Mouse (Mus musculus): ENCODE measurements around the gene Lmtk3.
A peak's percentile ranks its signal among the peaks of the same experiment; 100 is the strongest.

DNA sequence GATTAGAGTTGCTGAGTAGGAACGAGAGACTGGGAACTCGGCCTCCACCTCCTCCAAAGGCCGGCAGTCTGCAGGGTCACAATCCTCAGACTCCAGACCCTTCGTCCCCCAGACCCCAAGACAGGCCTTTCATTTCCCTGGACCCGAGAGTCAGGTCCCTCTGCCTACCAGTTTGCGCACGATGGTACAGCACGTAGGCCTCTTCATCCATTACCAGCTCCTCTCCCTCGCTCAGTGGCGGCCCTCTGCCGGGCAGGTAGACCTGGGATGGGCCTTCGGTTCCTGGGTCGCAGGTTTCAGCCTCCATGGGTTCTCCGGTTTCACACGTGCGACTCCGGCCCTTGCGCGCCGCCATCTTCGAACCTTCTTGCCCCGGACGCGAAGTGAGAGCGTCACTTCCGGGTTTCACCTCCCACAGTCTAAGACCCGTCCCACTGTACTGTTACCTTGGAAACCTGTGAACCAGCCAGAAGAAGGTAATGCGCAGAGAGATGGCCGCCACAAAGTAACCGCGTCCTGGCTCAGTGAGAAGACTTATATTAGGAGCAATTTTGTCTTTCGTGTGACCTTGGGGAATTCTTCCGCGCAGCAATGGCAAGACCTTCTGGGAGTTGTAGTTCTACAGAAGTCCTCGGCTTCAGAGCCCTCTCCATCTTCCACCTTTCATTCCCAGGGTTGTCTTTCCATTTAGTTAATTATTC is 47.0 kb downstream of the Lmtk3 start, which contains the start of gene Grwd1:
- no peak for TF ChIP-seq ZNF384 (IDR thresholded peaks at IDR 0.05; ENCODE audit: low read depth, low read length)
- no peak for TF ChIP-seq CTCF (conservative IDR thresholded peaks at IDR 0.05 in 1 of 2, IDR thresholded peaks at IDR 0.05 in 1 of 2; ENCODE audit: low read depth in 2 of 2, low read length in 2 of 2)
- no peak for TF ChIP-seq ZKSCAN1 (IDR thresholded peaks at IDR 0.05; ENCODE audit: borderline replicate concordance, low read depth, low read length)
- no peak for TF ChIP-seq CHD2 (IDR thresholded peaks at IDR 0.05; ENCODE audit: low read length)
- TF ChIP-seq TBP (conservative IDR thresholded peaks at IDR 0.05; ENCODE audit: low read depth, low read length), result 0 out of 2 replicates have a peak, but pooled peaks have one; percentile 14
- TF ChIP-seq EP300 (IDR thresholded peaks at IDR 0.05; ENCODE audit: low read length), result no peak
- no peak for TF ChIP-seq ZC3H11A (IDR thresholded peaks at IDR 0.05; ENCODE audit: low read depth, low read length)
- peak; percentile 93 for TF ChIP-seq HCFC1 (IDR thresholded peaks at IDR 0.05; ENCODE audit: low read depth, low read length)
- peak; percentile 97; the same call in 1 of the 2 replicates for TF ChIP-seq SIN3A (IDR thresholded peaks at IDR 0.05; ENCODE audit: low read length)
- TF ChIP-seq POLR2A (IDR thresholded peaks at IDR 0.05; ENCODE audit: low read depth, low read length), result peak; percentile 91
- no peak for TF ChIP-seq UBTF (IDR thresholded peaks at IDR 0.05; ENCODE audit: low read depth, low read length)
- TF ChIP-seq ZMIZ1 (IDR thresholded peaks at IDR 0.05; ENCODE audit: low read depth, low read length), result 0 out of 2 replicates have a peak, but pooled peaks have one; percentile 48
- peak; percentile 16; the same call in 1 of the 2 replicates for TF ChIP-seq MEF2A (IDR thresholded peaks at IDR 0.05; ENCODE audit: borderline replicate concordance, low read depth, low read length)
- no peak for TF ChIP-seq USF1 (IDR thresholded peaks at IDR 0.05; ENCODE audit: low read depth, low read length)
